Mouse (Mus musculus) heart, adult 2 months (tissue): ENCODE measurements around the gene Sc5d.

Source experiments
- CTCF ChIP-seq: fragments of 200-600 bp; IDR thresholded peaks from 2 replicates; pipeline ENCODE4 v1.8.1; 2022; ENCODE audit warnings: antibody characterized with exemption, mild to moderate bottlenecking, moderate library complexity
- POLR2A ChIP-seq: fragments of 200-500 bp; IDR thresholded peaks from 2 replicates; pipeline ENCODE4 v1.6.1; 2011; ENCODE audit warnings: mild to moderate bottlenecking, low read depth, low read length, control low read depth; ENCODE audit not compliant: insufficient read depth

- TF ChIP-seq CTCF = no peak
- no peak for TF ChIP-seq POLR2A
Observed at GRCm38 (mm10) chr9:42275761-42276145, 11.7 kb upstream of the Sc5d start.
